Mouse (Mus musculus): ENCODE data around the gene Zbtb5. TPM values are rescaled to one million over a fixed set of nuclear protein-coding genes. Genes with fewer than 3 reads are reported as not detected.
"Not testable (repeated sequence)": the region's sequence is repeated elsewhere in the genome, so short reads cannot be mapped to it uniquely, and the experiment has no call there.

Zbtb5 gene
- polyA plus RNA-seq, 1 experiment, result 9.5 TPM

GRCm38 (mm10) chr4:44953041-44953440 lies 59.2 kb downstream of the Zbtb5 start:
- TF ChIP-seq POLR2A (IDR thresholded peaks at IDR 0.05; ENCODE audit: low read depth, low read length), result no peak
- no peak for TF ChIP-seq CTCF (IDR thresholded peaks at IDR 0.05; ENCODE audit: borderline replicate concordance, insufficient read depth, low read length)
- Histone ChIP-seq H3K4me3 (ENCODE audit: insufficient read depth, low read length) (no peak overlapping the region), H3K4me1 (ENCODE audit: control insufficient read depth, insufficient read depth, low read length) (no peaks in the 10 kb centered on the region), H3K27ac (ENCODE audit: insufficient read depth, low read length) (no peak overlapping the region)

- TF ChIP-seq POLR2A (IDR thresholded peaks at IDR 0.05; ENCODE audit: low read depth, low read length) (no peak), CTCF (IDR thresholded peaks at IDR 0.05; ENCODE audit: borderline replicate concordance, insufficient read depth, low read length) (no peak)
- Histone ChIP-seq H3K27ac (ENCODE audit: insufficient read depth, low read length) (no peak overlapping the region), H3K4me1 (ENCODE audit: control insufficient read depth, insufficient read depth, low read length) (no peaks in the 10 kb centered on the region), H3K4me3 (ENCODE audit: insufficient read depth, low read length) (no peak overlapping the region)
Measured at GRCm38 (mm10) chr4:44948314-44948713, 63.9 kb downstream of the Zbtb5 start.

GRCm38 (mm10) chr4:44947464-44947863 lies 64.7 kb downstream of the Zbtb5 start:
- TF ChIP-seq POLR2A (IDR thresholded peaks at IDR 0.05; ENCODE audit: low read depth, low read length) (no peak), CTCF (IDR thresholded peaks at IDR 0.05; ENCODE audit: borderline replicate concordance, insufficient read depth, low read length) (no peak)
- H3K4me1 ChIP-seq (ENCODE audit: control insufficient read depth, insufficient read depth, low read length), result no peaks in the 10 kb centered on the region
- H3K27ac ChIP-seq (ENCODE audit: insufficient read depth, low read length), result no peak overlapping the region
- no peak overlapping the region for H3K4me3 ChIP-seq (ENCODE audit: insufficient read depth, low read length)

GRCm38 (mm10) chr4:44946126-44946525 lies 66.1 kb downstream of the Zbtb5 start:
- H3K27ac ChIP-seq (ENCODE audit: insufficient read depth, low read length); H3K4me1 ChIP-seq (ENCODE audit: control insufficient read depth, insufficient read depth, low read length); H3K4me3 ChIP-seq (ENCODE audit: insufficient read depth, low read length): not testable (repeated sequence)

- no peak overlapping the region for H3K27ac ChIP-seq (ENCODE audit: insufficient read depth, low read length)
Measured at GRCm38 (mm10) chr4:44944426-44945075, 67.7 kb downstream of the Zbtb5 start.

GRCm38 (mm10) chr4:44943480-44943879 lies 68.7 kb downstream of the Zbtb5 start:
- no peak overlapping the region for H3K27ac ChIP-seq (ENCODE audit: insufficient read depth, low read length)
- H3K4me3 ChIP-seq (ENCODE audit: insufficient read depth, low read length), result no peak overlapping the region
- H3K4me1 ChIP-seq (ENCODE audit: control insufficient read depth, insufficient read depth, low read length), result no peaks in the 10 kb centered on the region
- no peak for TF ChIP-seq POLR2A (IDR thresholded peaks at IDR 0.05; ENCODE audit: low read depth, low read length)

More at GRCm38 (mm10) chr4:44944426-44945075, 67.7 kb downstream of the Zbtb5 start:
- Histone ChIP-seq H3K4me1 (ENCODE audit: control insufficient read depth, insufficient read depth, low read length) (no peaks in the 10 kb centered on the region), H3K4me3 (ENCODE audit: insufficient read depth, low read length) (no peak overlapping the region)
- TF ChIP-seq POLR2A (IDR thresholded peaks at IDR 0.05; ENCODE audit: low read depth, low read length) (no peak), CTCF (IDR thresholded peaks at IDR 0.05; ENCODE audit: borderline replicate concordance, insufficient read depth, low read length) (no peak)

- Histone ChIP-seq H3K4me1 (ENCODE audit: control insufficient read depth, insufficient read depth, low read length) (no peaks in the 10 kb centered on the region), H3K4me3 (ENCODE audit: insufficient read depth, low read length) (no peak overlapping the region), H3K27ac (ENCODE audit: insufficient read depth, low read length) (no peak overlapping the region)
- TF ChIP-seq CTCF (IDR thresholded peaks at IDR 0.05; ENCODE audit: borderline replicate concordance, insufficient read depth, low read length) (no peak), POLR2A (IDR thresholded peaks at IDR 0.05; ENCODE audit: low read depth, low read length) (no peak)
Measured at GRCm38 (mm10) chr4:44942237-44942636, 70.0 kb downstream of the Zbtb5 start.

Other genes starting within 250 kb of the Zbtb5 start
- gene Grhpr, start 31.0 kb downstream of the Zbtb5 start, polyA plus RNA-seq (2011; ENCODE audit: insufficient read length, low read depth, missing spikeins), result 15.0 and 19.6 TPM in 2 replicates
- 18.7 and 23.7 TPM in 2 replicates for gene Polr1e, start 6.2 kb upstream of the Zbtb5 start, polyA plus RNA-seq (2011; ENCODE audit: insufficient read length, low read depth, missing spikeins)
- gene Fbxo10, start 72.2 kb upstream of the Zbtb5 start, polyA plus RNA-seq (2011; ENCODE audit: insufficient read length, low read depth, missing spikeins), result 10.5 and 14.0 TPM in 2 replicates
- 85.1 and 105 TPM in 2 replicates for gene Tomm5, start 95.7 kb upstream of the Zbtb5 start, polyA plus RNA-seq (2011; ENCODE audit: insufficient read length, low read depth, missing spikeins)
- gene Frmpd1, start 172.5 kb upstream of the Zbtb5 start, polyA plus RNA-seq (2011; ENCODE audit: insufficient read length, low read depth, missing spikeins), result not detected in 2 replicates